Mouse (Mus musculus): ENCODE measurements around the gene Mdk. TPM values are rescaled to one million over a fixed set of nuclear protein-coding genes. Genes with fewer than 3 reads are reported as not detected.

Mdk gene
- total RNA-seq, 2 experiments from 2014 or later = 44.3 to 49.4 TPM

- peak; percentile 61 to 73 for DNase-seq (ENCODE audit: low spot score in 2 of 2)
Measured at GRCm38 (mm10) chr2:91958701-91959457, 26.8 kb upstream of the Mdk start.

- DNase-seq (ENCODE audit: low spot score in 2 of 2) = no peak
Measured at GRCm38 (mm10) chr2:91958049-91958448, 26.0 kb upstream of the Mdk start.

- DNase-seq (ENCODE audit: low spot score in 2 of 2) = peak; percentile 72 to 77
Measured at GRCm38 (mm10) chr2:91957096-91957495, 25.0 kb upstream of the Mdk start.

- no peak for DNase-seq (ENCODE audit: low spot score in 2 of 2)
Measured at GRCm38 (mm10) chr2:91955875-91956274, 23.8 kb upstream of the Mdk start.

- DNase-seq (ENCODE audit: low spot score in 2 of 2) = peak in 1 of 2 experiments; percentile 12
Measured at GRCm38 (mm10) chr2:91955121-91955591, 23.1 kb upstream of the Mdk start.

GRCm38 (mm10) chr2:91953825-91954224, 21.7 kb upstream of the Mdk start:
- peak in 1 of 2 experiments; percentile 20 for DNase-seq (ENCODE audit: low spot score in 2 of 2)

- peak in 1 of 2 experiments; percentile 42 for DNase-seq (ENCODE audit: low spot score in 2 of 2)
Measured at GRCm38 (mm10) chr2:91950275-91951085, 18.4 kb upstream of the Mdk start.

GRCm38 (mm10) chr2:91949411-91950274, 17.5 kb upstream of the Mdk start:
- peak; percentile 45 to 57 for DNase-seq (ENCODE audit: low spot score in 2 of 2)

- no peak for DNase-seq (ENCODE audit: low spot score in 2 of 2)
Measured at GRCm38 (mm10) chr2:91948792-91949241, 16.7 kb upstream of the Mdk start.

- DNase-seq (ENCODE audit: low spot score in 2 of 2) = no peak
Measured at GRCm38 (mm10) chr2:91948151-91948509, 16.0 kb upstream of the Mdk start.

GRCm38 (mm10) chr2:91947397-91948150, 15.5 kb upstream of the Mdk start:
- peak in 1 of 2 experiments; percentile 28 for DNase-seq (ENCODE audit: low spot score in 2 of 2)

- DNase-seq (ENCODE audit: low spot score in 2 of 2) = peak in 1 of 2 experiments; percentile 23
Measured at GRCm38 (mm10) chr2:91946836-91947235, 14.7 kb upstream of the Mdk start.

GRCm38 (mm10) chr2:91945483-91945882, 13.4 kb upstream of the Mdk start, which contains the start of gene Gm9821:
Gm9821 (plus strand) TSS chr2:91945703.
- DNase-seq (ENCODE audit: low spot score in 2 of 2) = no peak

- DNase-seq (ENCODE audit: low spot score in 2 of 2) = peak; percentile 89
Measured at GRCm38 (mm10) chr2:91944170-91944950, 12.3 kb upstream of the Mdk start.

GRCm38 (mm10) chr2:91942356-91942755, 10.3 kb upstream of the Mdk start:
- no peak for DNase-seq (ENCODE audit: low spot score in 2 of 2)

- no peak for DNase-seq (ENCODE audit: low spot score in 2 of 2)
Measured at GRCm38 (mm10) chr2:91939303-91939935, 7.3 kb upstream of the Mdk start.

- no peak for DNase-seq (ENCODE audit: low spot score in 2 of 2)
Measured at GRCm38 (mm10) chr2:91936154-91936553, 4.1 kb upstream of the Mdk start.

GRCm38 (mm10) chr2:91934826-91935525, 2.9 kb upstream of the Mdk start:
- DNase-seq (ENCODE audit: low spot score in 2 of 2) = no peak

All from layer of hippocampus, postnatal 10 days (tissue).